Mouse (Mus musculus) heart, postnatal 0 days (tissue): ENCODE results near the gene Odf2l.

ENCODE experiments used
- CTCF ChIP-seq: IDR thresholded peaks from 2 replicates; pipeline ENCODE4 v1.5.1; 2016; ENCODE audit warnings: antibody characterized with exemption, control low read depth, low read depth
- EP300 ChIP-seq: IDR thresholded peaks from 2 replicates; pipeline ENCODE4 v1.6.1; 2016; ENCODE audit warnings: antibody characterized with exemption, low read depth

DNA sequence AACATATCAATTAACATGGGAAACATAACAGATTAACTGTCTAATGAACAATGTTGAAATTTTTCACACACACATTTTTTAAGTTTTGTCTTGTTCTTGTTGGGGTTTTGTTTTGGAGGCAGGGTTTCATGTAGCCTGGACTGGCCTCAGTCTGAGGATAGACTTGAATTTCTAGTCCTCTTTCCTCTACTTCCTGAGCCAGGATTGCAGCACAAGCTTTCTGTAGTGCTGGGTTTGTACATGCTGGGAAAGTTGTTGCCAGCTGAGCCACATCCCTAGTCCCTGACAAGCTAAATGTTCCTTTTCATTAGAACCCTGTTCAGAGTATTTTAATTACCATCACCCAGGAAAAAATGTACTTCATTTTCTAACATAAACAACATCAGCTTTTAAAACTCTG lies 29.6 kb downstream of the Odf2l start:
- TF ChIP-seq CTCF (no peak), EP300 (no peak)
